Mouse (Mus musculus) heart, adult 2 months (tissue): Measurements from ENCODE around the gene Mpg.

Experiments
- CTCF ChIP-seq: fragments of 200-600 bp; IDR thresholded peaks from 2 replicates; pipeline ENCODE4 v1.8.1; 2022; ENCODE audit warnings: antibody characterized with exemption, mild to moderate bottlenecking, moderate library complexity
- EP300 ChIP-seq: fragments of 200-500 bp; IDR thresholded peaks from 2 replicates; pipeline ENCODE4 v1.6.1; 2011; ENCODE audit warnings: low read depth, low read length, control low read depth; ENCODE audit not compliant: insufficient read depth
- POLR2A ChIP-seq: fragments of 200-500 bp; IDR thresholded peaks from 2 replicates; pipeline ENCODE4 v1.6.1; 2011; ENCODE audit warnings: mild to moderate bottlenecking, low read depth, low read length, control low read depth; ENCODE audit not compliant: insufficient read depth

GRCm38 (mm10) chr11:32218501-32219050, 7.7 kb upstream of the Mpg start:
- TF ChIP-seq POLR2A (no peak), CTCF (no peak), EP300 (no peak)
